Mouse (Mus musculus) intestine, embryonic 15.5 days (tissue): ENCODE measurements around the gene Sptb. TPM values are rescaled to one million over a fixed set of nuclear protein-coding genes. Genes with fewer than 3 reads are reported as not detected.

ENCODE experiments used
- ATAC-seq: fragments of 200-750 bp; cut with Nextera tagmentation; 2 replicates; pipeline ENCODE4 v1.8.0; 2017; ENCODE audit warnings: moderate TSS enrichment, moderate library complexity
- H3K27ac ChIP-seq: fragments of 300-500 bp; sonication (generic); 2 replicates; pipeline ENCODE4 v1.5.1; 2015; ENCODE audit warnings: mild to moderate bottlenecking, inconsistent platforms
- H3K27me3 ChIP-seq: fragments of 300-500 bp; sonication (generic); replicated peaks from 2 replicates; pipeline ENCODE4 v1.6.1; 2015; ENCODE audit warnings: inconsistent platforms
- H3K36me3 ChIP-seq: fragments of 300-500 bp; sonication (generic); 2 replicates; pipeline ENCODE4 v1.6.1; 2015; ENCODE audit warnings: inconsistent platforms
- H3K4me1 ChIP-seq: fragments of 300-500 bp; sonication (generic); replicated peaks from 2 replicates; pipeline ENCODE4 v1.6.1; 2015; ENCODE audit warnings: inconsistent platforms
- H3K4me2 ChIP-seq: fragments of 300-500 bp; sonication (generic); replicated peaks from 2 replicates; pipeline ENCODE4 v1.6.1; 2015; ENCODE audit warnings: mild to moderate bottlenecking, inconsistent platforms
- H3K4me3 ChIP-seq: fragments of 300-500 bp; sonication (generic); replicated peaks from 2 replicates; pipeline ENCODE4 v1.5.1; 2015; ENCODE audit warnings: inconsistent platforms
- H3K9ac ChIP-seq: fragments of 300-500 bp; sonication (generic); 2 replicates; pipeline ENCODE4 v1.6.1; 2015; ENCODE audit warnings: inconsistent platforms
- H3K9me3 ChIP-seq: fragments of 300-500 bp; sonication (generic); 2 replicates; pipeline ENCODE4 v1.6.1; 2016; ENCODE audit warnings: inconsistent platforms
- WGBS: fragments of 180-500 bp; shearing (Covaris S2); methylation state at CpG from one replicate; pipeline ENCODE4 v1.1.7; 2015; 5-methylcytosine and 5-hydroxymethylcytosine counted together
- polyA plus RNA-seq: library from polyadenylated mRNA; unstranded; fragments of >200 nt; fragmentation: Nextera tagmentation; extraction: Ambion mirVana; gene quantifications from 2 replicates; pipeline ENCODE4 v1.2.1, GENCODE M21; 2015

Gene Sptb
- polyA plus RNA-seq, 1 experiment from 2014 or later = 1.3 TPM

DNA sequence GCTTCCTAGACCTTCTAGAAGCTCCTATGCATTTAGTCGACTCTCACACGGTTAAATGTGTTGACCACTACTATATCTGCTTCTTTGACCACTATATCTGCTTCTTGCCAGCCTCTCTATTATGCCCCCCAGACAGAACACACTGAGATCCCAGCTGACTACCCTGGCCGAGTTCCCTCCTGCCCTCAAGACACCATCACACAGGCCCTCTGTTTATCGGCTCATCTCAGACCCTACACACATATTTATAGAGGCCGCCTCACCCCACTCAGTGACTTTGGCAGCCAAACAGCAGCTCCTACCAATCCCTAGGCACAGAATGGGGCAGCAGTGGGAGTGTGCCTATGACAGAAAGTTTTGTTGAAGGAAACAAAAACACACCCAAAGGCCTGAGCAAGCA, 14.6 kb downstream of the Sptb start:
- WGBS = 63% methylated on average over 5 of the region's 5 CpGs
- no peaks in the 10 kb centered on the region for H3K36me3 ChIP-seq
- no peaks in the 10 kb centered on the region; the same call in 1 of the 2 replicates for H3K9me3 ChIP-seq
- no peak overlapping the region for H3K27ac ChIP-seq
- H3K4me2 ChIP-seq = no peak overlapping the region
- no peak overlapping the region for H3K9ac ChIP-seq
- H3K4me3 ChIP-seq = no peak overlapping the region
- ATAC-seq = no peak
- H3K4me1 ChIP-seq = 0 out of 2 replicates have a peak, but pooled peaks cover 4% of the 10 kb centered on the region
- no peaks in the 10 kb centered on the region; the same call in 1 of the 2 replicates for H3K27me3 ChIP-seq

- H3K4me3 ChIP-seq = peak overlapping the region; percentile 28
- H3K27ac ChIP-seq = no peak overlapping the region
- WGBS = 8% methylated on average over 17 of the region's 17 CpGs
- H3K9me3 ChIP-seq = no peaks in the 10 kb centered on the region; the same call in 1 of the 2 replicates
- peak; percentile 39; the same call in 1 of the 2 replicates for ATAC-seq
- no peaks in the 10 kb centered on the region for H3K36me3 ChIP-seq
- H3K4me1 ChIP-seq = 0 out of 2 replicates have a peak, but pooled peaks cover 4% of the 10 kb centered on the region
- H3K4me2 ChIP-seq = peak overlapping the region; percentile 62
- peak overlapping the region; percentile 17; the same call in 1 of the 2 replicates for H3K9ac ChIP-seq
- no peaks in the 10 kb centered on the region; the same call in 1 of the 2 replicates for H3K27me3 ChIP-seq
These were observed 15.4 kb downstream of the Sptb start for GRCm38 (mm10) chr12:76694801-76695505.

DNA sequence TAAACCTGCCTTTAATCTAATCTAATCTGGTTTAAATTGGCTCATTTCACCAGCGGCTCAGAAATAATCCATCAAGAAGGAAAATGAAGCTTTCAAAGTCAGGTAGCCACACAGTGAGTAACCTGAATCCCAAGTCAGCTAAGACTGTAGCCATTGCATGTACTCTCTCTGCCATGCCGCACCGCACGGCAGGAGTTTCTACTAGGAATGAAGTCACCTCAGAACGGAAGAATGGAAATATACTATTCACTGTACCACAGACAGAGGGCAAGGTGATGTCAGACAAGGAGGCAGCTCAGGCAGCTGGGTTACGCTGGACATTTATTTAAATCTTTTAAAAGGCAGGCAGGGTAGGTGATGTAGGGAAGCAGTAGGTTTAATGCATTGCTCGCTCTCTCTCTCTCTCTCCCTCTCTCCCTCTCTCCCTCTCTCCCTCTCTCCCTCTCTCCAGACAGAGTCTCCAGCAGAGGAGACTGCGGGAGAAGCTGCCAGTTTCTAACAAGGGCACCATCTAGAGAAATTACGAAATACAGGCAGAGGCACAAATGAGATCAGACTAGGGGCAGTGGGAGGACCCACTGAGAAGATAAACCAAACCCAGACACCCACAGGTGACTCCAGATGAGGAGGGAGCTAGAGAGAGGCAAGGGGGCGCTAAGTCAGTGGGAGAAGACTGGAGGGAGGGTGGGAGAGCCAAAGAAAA, 22.7 kb downstream of the Sptb start:
- Histone ChIP-seq H3K4me3 (no peak overlapping the region), H3K9me3 (no peaks in the 10 kb centered on the region), H3K27ac (no peak overlapping the region), H3K4me2 (no peak overlapping the region), H3K4me1 (no peaks in the 10 kb centered on the region), H3K27me3 (no peaks in the 10 kb centered on the region), H3K36me3 (no peaks in the 10 kb centered on the region), H3K9ac (no peak overlapping the region)
- WGBS = 75% methylated on average over 10 of the region's 10 CpGs
- no peak for ATAC-seq

- 95% methylated on average over 3 of the region's 3 CpGs for WGBS
- no peak overlapping the region for H3K27ac ChIP-seq
- no peaks in the 10 kb centered on the region for H3K27me3 ChIP-seq
- H3K36me3 ChIP-seq = no peaks in the 10 kb centered on the region
- ATAC-seq = no peak
- no peak overlapping the region for H3K4me3 ChIP-seq
- H3K4me2 ChIP-seq = no peak overlapping the region
- no peak overlapping the region for H3K9ac ChIP-seq
- no peaks in the 10 kb centered on the region for H3K4me1 ChIP-seq
- no peaks in the 10 kb centered on the region for H3K9me3 ChIP-seq
These were observed 24.7 kb downstream of the Sptb start for GRCm38 (mm10) chr12:76685647-76686046.

DNA sequence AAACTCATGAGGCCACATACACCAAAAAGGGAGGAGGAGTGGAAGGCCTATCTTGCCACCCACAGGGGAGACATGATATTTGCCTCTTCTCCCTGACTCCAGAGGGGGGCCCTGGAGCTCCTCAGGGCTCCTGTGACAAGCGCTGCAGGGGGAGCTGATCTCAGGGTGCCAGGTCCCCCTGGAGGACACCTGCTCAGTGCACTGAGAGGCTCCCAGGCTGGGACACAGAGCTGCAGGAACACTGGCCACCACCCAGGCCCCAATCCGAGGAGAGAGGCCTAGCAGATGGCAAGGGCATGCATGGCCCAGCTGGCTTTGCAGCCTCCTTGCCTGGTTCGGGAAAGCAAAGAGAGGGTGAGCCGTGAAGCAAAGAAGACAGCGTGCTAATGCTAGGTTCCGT, 25.9 kb downstream of the Sptb start:
- H3K9me3 ChIP-seq = no peaks in the 10 kb centered on the region
- WGBS = 58% methylated on average over 6 of the region's 6 CpGs
- ATAC-seq = no peak
- H3K9ac ChIP-seq = no peak overlapping the region
- H3K27me3 ChIP-seq = no peaks in the 10 kb centered on the region
- H3K4me1 ChIP-seq = no peaks in the 10 kb centered on the region
- H3K36me3 ChIP-seq = no peaks in the 10 kb centered on the region
- H3K4me3 ChIP-seq = no peak overlapping the region
- no peak overlapping the region for H3K27ac ChIP-seq
- no peak overlapping the region for H3K4me2 ChIP-seq

DNA sequence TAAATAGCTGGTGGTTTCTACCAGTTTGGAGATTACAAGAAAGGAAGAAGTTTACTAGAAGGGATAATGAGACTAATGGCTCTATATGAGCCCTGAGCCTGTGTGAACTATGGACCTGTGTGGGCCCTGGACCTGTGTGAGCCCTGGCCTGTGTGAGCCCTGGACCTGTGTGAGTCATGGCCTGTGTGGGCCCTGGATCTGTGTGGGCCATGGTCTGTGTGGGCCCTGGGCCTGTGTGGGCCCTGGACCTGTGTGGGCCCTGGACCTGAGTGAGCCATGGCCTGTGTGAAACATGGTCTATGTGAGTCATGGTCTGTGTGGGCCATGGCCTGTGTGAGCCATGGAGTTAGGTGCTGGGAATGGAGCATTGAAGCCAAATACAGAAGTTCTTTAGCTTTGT, 28.4 kb downstream of the Sptb start:
- no peaks in the 10 kb centered on the region for H3K9me3 ChIP-seq
- no peak for ATAC-seq
- no peaks in the 10 kb centered on the region for H3K4me1 ChIP-seq
- no peaks in the 10 kb centered on the region for H3K27me3 ChIP-seq
- H3K27ac ChIP-seq = no peak overlapping the region
- H3K4me3 ChIP-seq = no peak overlapping the region
- H3K4me2 ChIP-seq = no peak overlapping the region
- H3K9ac ChIP-seq = no peak overlapping the region
- H3K36me3 ChIP-seq = no peaks in the 10 kb centered on the region

DNA sequence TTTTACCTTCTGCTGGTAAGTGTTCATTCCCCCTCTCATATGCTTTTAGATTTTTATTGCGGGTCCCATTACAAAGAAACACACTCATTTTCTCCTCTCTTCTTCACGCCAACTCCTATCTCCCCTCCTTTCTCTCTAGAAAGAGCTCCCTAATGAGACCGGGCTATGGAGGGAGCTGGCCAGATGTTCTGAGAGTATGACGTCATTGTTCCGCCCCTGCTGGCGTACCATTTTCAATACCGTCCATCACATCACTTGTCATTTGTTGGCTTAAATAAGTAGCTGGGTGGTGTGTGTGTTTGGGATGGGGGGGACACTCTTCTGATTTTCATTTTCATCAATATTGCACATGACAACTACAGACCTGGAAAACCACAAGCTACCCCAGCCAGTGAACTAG, 33.3 kb downstream of the Sptb start:
- Histone ChIP-seq H3K27me3 (no peaks in the 10 kb centered on the region), H3K36me3 (no peaks in the 10 kb centered on the region), H3K4me1 (no peaks in the 10 kb centered on the region; the same call in 1 of the 2 replicates), H3K27ac (no peak overlapping the region), H3K4me2 (peak overlapping the region; percentile 39; the same call in 1 of the 2 replicates), H3K4me3 (no peak overlapping the region), H3K9me3 (no peaks in the 10 kb centered on the region), H3K9ac (no peak overlapping the region)
- WGBS = 51% methylated on average over 7 of the region's 7 CpGs
- ATAC-seq = no peak

DNA sequence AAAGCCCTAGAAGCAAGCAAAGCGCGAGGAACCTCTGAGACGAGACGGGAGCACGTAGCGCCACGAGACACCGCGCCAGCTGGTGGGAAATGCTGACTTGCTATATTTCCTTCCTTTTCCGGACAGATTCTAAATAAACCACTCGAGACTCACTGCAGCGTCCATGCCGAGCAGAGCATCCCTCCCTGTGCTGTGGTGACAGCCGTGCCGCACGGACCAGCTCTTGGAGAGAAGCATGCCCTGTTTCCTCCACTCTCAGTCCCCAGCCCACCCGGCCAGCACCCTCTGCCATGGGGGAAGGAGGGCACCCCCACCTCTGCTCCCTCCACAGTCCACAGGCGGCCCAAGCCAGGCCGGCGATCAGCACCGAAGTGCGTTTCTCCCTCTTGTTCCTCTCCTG, 33.9 kb downstream of the Sptb start:
- 60% methylated on average over 22 of the region's 22 CpGs for WGBS
- Histone ChIP-seq H3K4me3 (no peak overlapping the region), H3K36me3 (no peaks in the 10 kb centered on the region), H3K27me3 (no peaks in the 10 kb centered on the region), H3K27ac (no peak overlapping the region), H3K4me1 (no peaks in the 10 kb centered on the region; the same call in 1 of the 2 replicates), H3K4me2 (peak overlapping the region; percentile 39), H3K9ac (no peak overlapping the region), H3K9me3 (no peaks in the 10 kb centered on the region)
- ATAC-seq = peak; percentile 20; the same call in 1 of the 2 replicates

DNA sequence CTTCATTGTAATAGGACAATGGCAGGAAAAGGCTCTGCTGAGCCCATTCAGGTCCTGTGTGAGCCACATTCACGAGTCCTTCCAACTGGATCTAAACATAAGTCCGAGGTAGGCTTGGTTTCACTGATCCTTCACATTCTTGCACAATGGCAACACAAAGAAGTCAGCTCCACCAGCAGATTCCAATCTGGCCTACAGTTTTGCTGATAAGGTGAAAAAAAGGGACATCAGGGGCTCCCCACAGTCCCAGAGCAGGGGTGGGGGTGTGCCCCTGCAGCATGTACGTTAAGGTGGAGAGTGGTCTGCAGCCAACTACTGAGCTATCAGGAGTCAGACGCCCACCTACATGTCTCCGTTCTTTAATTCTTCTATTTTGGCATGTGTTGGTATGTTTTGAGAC, 35.0 kb downstream of the Sptb start:
- no peaks in the 10 kb centered on the region for H3K27me3 ChIP-seq
- no peak overlapping the region for H3K4me2 ChIP-seq
- H3K4me3 ChIP-seq = no peak overlapping the region
- no peak for ATAC-seq
- H3K9me3 ChIP-seq = no peaks in the 10 kb centered on the region
- H3K27ac ChIP-seq = no peak overlapping the region
- no peak overlapping the region for H3K9ac ChIP-seq
- 72% methylated on average over 5 of the region's 5 CpGs for WGBS
- no peaks in the 10 kb centered on the region for H3K36me3 ChIP-seq
- H3K4me1 ChIP-seq = no peaks in the 10 kb centered on the region; the same call in 1 of the 2 replicates

DNA sequence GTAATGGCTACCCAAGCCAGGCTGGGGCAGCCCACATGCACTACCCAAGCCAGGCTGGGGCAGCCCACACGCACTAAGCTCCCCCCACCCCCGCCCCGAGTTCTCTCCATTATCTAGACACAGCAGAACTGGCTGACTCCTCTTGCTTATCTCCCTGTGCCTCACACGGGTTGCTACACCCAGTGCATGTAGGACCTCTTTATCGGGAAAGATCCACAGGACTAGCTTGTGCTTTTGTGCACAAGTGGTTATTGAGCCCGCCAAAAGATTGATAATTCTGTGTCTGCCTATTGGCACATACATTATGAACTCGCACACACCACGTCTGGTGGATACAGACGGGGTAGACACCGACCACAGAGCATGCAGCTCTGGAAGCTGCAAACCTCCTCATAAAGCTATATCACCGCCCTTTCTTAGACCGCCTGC, 36.5 kb downstream of the Sptb start:
- Histone ChIP-seq H3K27ac (no peak overlapping the region), H3K27me3 (no peaks in the 10 kb centered on the region), H3K9ac (no peak overlapping the region), H3K9me3 (no peaks in the 10 kb centered on the region), H3K4me1 (no peaks in the 10 kb centered on the region; the same call in 1 of the 2 replicates), H3K4me2 (no peak overlapping the region), H3K4me3 (no peak overlapping the region), H3K36me3 (no peaks in the 10 kb centered on the region)
- peak; percentile 82 for ATAC-seq
- 68% methylated on average over 12 of the region's 12 CpGs for WGBS

DNA sequence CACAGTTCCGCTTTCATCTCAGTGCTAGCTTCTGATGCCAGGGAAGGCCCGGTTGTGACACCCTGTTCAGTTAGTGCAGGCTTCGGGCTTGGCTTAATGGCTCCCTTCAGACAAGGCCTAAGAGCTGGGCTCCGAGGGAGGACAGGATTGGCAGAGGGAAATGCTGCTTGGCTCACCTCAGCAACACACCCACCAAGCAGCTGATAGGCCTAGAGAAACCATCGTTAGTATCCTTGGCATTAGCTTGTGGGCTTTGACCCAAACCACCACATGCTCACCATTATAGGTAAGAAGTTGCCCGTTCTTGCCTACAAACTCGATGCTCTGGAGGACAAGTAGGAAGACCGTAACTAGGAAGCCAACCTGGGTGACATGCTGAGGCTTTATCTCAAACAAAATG, 38.3 kb downstream of the Sptb start:
- Histone ChIP-seq H3K4me3 (no peak overlapping the region), H3K27ac (no peak overlapping the region), H3K4me2 (no peak overlapping the region), H3K36me3 (no peaks in the 10 kb centered on the region), H3K9me3 (no peaks in the 10 kb centered on the region), H3K4me1 (no peaks in the 10 kb centered on the region; the same call in 1 of the 2 replicates), H3K9ac (no peak overlapping the region), H3K27me3 (no peaks in the 10 kb centered on the region)
- 85% methylated on average over 8 of the region's 8 CpGs for WGBS
- ATAC-seq = no peak

GRCm38 (mm10) chr12:76670533-76671086, 39.7 kb downstream of the Sptb start:
- 70% methylated on average over 13 of the region's 13 CpGs for WGBS
- peak; percentile 74; the same call in 1 of the 2 replicates for ATAC-seq
- Histone ChIP-seq H3K27ac (no peak overlapping the region), H3K4me3 (no peak overlapping the region), H3K36me3 (no peaks in the 10 kb centered on the region), H3K9me3 (no peaks in the 10 kb centered on the region), H3K4me2 (no peak overlapping the region), H3K27me3 (no peaks in the 10 kb centered on the region), H3K4me1 (no peaks in the 10 kb centered on the region), H3K9ac (no peak overlapping the region)
